Mouse (Mus musculus) gastrocnemius, adult 2 months (tissue): ENCODE data around the gene Nme2. TPM values are rescaled to one million over a fixed set of nuclear protein-coding genes. Genes with fewer than 3 reads are reported as not detected.
A peak's percentile ranks its signal among the peaks of the same experiment; 100 is the strongest.

Source experiments
- DNase-seq: peaks from one replicate; pipeline ENCODE4 v3.0.0; 2022
- H3K27ac ChIP-seq: fragments of 200-600 bp; 2 replicates; pipeline ENCODE4 v1.8.1; 2022; ENCODE audit warnings: mild to moderate bottlenecking
- H3K4me3 ChIP-seq: fragments of 200-600 bp; 2 replicates; pipeline ENCODE4 v1.8.1; 2022; ENCODE audit warnings: mild to moderate bottlenecking, moderate library complexity
- CTCF ChIP-seq: fragments of 200-600 bp; IDR thresholded peaks from 2 replicates; pipeline ENCODE4 v1.8.1; 2022; ENCODE audit warnings: antibody characterized with exemption, mild to moderate bottlenecking, moderate library complexity
- intact Hi-C: fragments of 180-260 bp; cut with DNase I; formaldehyde crosslinking; loops from one replicate; pipeline ENCODE4 v1.15.1; 2025
- total RNA-seq, 2 experiments: library from RNA; stranded (reverse); gene quantifications; 2 replicates each; pipeline ENCODE4 v1.2.3; 2021

The Nme2 gene
- total RNA-seq, 2 experiments from 2014 or later = 611 to 700 TPM

DNA sequence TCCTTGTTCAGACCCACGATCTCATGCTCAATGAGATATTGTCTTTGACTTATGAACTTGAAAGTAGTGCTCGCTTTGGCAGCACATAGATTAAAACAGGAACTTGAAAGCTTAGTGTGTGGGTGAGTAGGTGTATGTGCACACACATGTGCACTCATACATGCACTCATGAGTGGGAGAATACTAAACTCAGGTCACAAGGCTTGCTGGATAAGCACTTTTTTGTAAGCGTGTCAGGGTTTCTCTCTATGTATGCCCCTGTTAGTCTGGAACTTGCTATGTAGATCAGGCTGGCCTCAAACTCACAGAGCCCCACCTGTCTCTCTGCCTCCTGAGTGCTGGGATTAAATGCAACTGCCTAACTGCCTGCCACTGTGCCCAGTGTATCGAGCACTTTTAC is 31.0 kb upstream of the Nme2 start:
- TF ChIP-seq CTCF = no peak
- Histone ChIP-seq H3K27ac (peak overlapping the region; percentile 94), H3K4me3 (no peak overlapping the region; the same call in 1 of the 2 replicates)
- peak; percentile 26 for DNase-seq
- intact Hi-C loops = loop anchor here (2.0 kb wide), 1 partner anchor 18 kb away; the partner anchor contains the start of genes Gm20390 and Nme1

GRCm38 (mm10) chr11:93986298-93986697 is 30.2 kb upstream of the Nme2 start:
- TF ChIP-seq CTCF = no peak
- intact Hi-C loops = loop anchor here (2.0 kb wide), 1 partner anchor 17 kb away; the partner anchor contains the start of genes Gm20390 and Nme1
- no peak overlapping the region for H3K4me3 ChIP-seq
- DNase-seq = no peak
- peak overlapping the region; percentile 94 for H3K27ac ChIP-seq

DNA sequence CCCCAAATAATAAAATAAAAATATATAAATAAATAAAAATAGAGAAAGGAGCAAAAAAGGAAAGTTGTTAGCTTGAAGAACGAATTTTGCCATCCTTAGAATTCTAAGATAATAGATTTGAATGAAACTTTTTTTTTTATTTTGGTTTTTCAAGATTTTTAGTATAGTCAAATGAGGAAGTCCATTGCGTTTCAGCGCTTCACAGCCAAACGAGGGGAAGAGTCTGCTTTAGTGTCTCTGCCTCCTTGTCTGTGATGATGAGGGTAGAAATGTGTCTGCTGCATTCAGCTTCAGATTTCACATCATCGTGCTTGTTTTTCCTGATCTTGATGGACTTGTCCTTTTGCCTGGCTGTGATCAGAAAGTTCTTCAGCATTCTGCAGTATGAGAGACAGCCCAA is 29.2 kb upstream of the Nme2 start:
- intact Hi-C loops = no loop called here
- 0 out of 2 replicates have a peak overlapping the region, but pooled peaks have one; percentile 94 for H3K27ac ChIP-seq
- H3K4me3 ChIP-seq = no peak overlapping the region
- no peak for DNase-seq
- no peak for TF ChIP-seq CTCF

GRCm38 (mm10) chr11:93984619-93985018 is 28.6 kb upstream of the Nme2 start:
- Histone ChIP-seq H3K27ac (no peak overlapping the region), H3K4me3 (no peak overlapping the region)
- intact Hi-C loops = no loop called here
- no peak for DNase-seq
- no peak for TF ChIP-seq CTCF

DNA sequence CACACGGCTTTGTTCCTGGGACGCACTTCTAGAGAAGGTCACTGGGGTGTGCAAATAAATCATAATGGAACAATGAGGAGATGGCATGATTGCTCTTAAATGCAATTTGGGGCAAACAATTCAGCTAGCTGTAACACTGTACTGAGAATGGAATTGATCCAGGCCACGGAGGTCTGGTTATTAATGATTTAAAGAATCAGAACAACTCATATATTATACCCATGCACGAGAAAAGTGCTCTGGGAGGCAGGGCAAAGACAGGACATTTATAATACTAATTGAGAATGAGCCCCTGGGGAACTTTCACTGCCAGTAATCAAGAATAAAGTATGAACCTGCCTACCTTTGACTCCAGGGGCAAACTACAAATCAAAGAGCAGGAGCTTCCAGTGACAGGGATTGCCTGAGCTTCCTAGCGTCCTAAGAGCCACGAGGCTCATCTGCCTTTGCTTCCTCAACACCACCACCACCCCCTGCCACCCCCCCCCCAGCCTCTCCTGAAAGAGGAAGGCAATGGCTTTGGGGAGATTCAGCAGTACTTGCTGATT is 23.5 kb upstream of the Nme2 start:
- Histone ChIP-seq H3K4me3 (no peak overlapping the region), H3K27ac (no peak overlapping the region)
- intact Hi-C loops = no loop called here
- no peak for TF ChIP-seq CTCF
- no peak for DNase-seq

DNA sequence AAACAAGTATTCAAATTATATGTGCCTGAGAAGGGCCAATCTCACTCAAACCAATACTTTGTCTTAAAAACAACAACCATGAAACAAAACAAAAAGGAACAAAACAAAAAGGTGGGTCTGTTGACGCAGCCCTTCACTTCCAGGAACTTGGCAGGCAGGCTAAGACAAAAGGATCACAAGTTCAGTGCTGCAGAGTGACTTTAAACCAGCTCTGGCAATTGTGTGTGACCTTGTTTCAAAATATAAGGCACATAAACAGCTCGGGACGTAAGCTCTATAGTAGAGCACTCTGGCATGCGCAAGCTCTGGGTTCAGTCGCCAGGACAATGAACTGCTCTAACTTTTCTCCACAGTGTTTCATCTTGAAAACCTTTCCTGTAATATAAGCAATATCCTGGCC is 16.9 kb upstream of the Nme2 start:
- no peak for TF ChIP-seq CTCF
- no peak for DNase-seq
- Histone ChIP-seq H3K27ac (no peak overlapping the region), H3K4me3 (no peak overlapping the region)
- intact Hi-C loops = no loop called here

- no peak for TF ChIP-seq CTCF
- Histone ChIP-seq H3K27ac (peak overlapping the region; percentile 91), H3K4me3 (no peak overlapping the region)
- no peak for DNase-seq
- intact Hi-C loops = loop anchor here (2.0 to 5.0 kb wide), 2 partner anchors 17 to 103 kb away; no protein-coding TSS in a partner anchor
Observed at GRCm38 (mm10) chr11:93969799-93970198, 13.7 kb upstream of the Nme2 start.

DNA sequence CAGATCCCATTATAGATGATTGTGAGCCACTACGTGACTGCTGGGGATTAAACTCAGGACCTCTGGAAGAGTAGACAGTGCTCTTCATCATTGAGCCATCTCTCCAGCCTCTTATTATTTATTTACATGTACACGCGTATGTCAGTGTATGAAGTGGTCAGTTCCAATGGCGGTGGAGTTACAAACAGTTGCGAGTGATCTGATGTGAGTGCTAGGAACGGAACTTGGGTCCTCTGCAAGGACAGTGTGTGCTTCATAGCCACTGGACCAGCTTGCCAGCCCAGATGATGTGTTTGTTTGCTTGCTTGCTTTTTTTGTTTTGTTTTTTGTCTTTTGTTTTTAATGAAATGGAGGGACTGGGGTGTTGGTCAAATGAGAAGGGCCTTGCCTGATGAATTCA is 13.1 kb upstream of the Nme2 start:
- no peak for TF ChIP-seq CTCF
- no peak for DNase-seq
- Histone ChIP-seq H3K4me3 (no peak overlapping the region), H3K27ac (peak overlapping the region; percentile 91)
- intact Hi-C loops = loop anchor here (2.0 to 5.0 kb wide), 2 partner anchors 18 to 103 kb away; no protein-coding TSS in a partner anchor

DNA sequence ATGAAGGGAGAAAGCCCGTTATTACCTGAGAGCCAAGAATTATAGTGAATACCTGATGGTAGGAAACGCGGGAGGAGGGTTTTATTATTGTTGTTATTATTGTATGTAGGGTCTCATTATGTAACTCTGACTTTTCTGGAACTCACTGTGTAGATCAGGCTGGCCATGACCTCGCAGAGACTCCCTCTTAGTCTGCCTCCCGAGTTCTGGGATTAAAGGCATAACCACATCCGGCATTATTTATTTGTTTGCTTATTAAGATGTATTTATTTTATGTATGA is 12.7 kb upstream of the Nme2 start:
- H3K4me3 ChIP-seq = peak overlapping the region; percentile 89
- intact Hi-C loops = loop anchor here (1.0 to 5.0 kb wide), 4 partner anchors 18 to 119 kb away; no protein-coding TSS in a partner anchor
- TF ChIP-seq CTCF = no peak
- no peak for DNase-seq
- peak overlapping the region; percentile 91 for H3K27ac ChIP-seq

DNA sequence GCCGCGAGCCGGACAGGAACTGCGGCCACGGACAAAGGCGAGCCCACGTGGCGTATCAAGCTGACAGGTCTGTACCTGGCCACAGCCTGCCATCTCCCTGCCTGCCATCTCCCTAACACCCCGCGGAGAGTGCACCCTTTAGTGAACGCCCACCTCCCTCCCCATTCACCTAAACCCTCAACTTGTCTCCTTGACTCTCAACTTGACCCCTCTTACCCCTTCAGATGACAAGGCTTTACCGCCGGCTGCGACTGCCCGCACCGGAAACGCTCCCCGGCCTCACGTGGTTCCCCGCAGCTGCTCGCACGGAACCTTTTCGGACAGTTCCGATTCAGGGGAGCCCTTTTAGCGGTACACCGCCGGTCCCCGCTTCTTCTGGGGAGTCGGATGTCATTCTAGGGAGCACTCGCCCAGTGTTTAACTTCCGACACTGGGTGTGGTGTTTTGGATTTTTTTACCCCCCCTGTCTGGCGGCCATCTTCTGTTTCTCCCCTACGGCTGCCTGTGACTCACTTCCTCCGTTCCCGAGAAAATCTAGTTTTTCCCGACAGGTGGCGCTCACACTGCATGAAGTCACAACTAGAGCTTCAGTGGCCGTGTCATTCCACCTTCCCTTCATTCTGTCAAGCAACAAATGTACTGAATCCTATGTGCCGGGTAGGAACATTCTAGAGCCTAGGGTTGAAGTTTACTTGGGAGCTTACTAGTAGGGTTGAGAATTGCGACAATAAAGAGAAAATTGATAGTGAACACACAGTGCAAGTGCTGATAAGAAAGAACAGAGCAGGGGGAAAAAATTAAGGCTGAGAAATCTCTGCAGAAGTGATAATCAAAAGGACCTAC is 12.2 kb upstream of the Nme2 start, which contains the start of the genes Gm20390 and Nme1:
Gene Gm20390 (minus strand): TSS at position 289 of the 843 bp plus-strand sequence.
Gene Nme1 (minus strand): TSS at position 517 of the 843 bp plus-strand sequence.
- Histone ChIP-seq H3K4me3 (peak within 1 kb of the TSS; percentile 89), H3K27ac (peak within 1 kb of the TSS; percentile 91)
- peak; percentile 95 for DNase-seq
- intact Hi-C loops = loop anchor here (1.0 to 5.0 kb wide), 4 partner anchors 19 to 119 kb away; no protein-coding TSS in a partner anchor
- peak; percentile 82 for TF ChIP-seq CTCF

GRCm38 (mm10) chr11:93967381-93967780 is 11.3 kb upstream of the Nme2 start:
- Histone ChIP-seq H3K4me3 (peak overlapping the region; percentile 89), H3K27ac (peak overlapping the region; percentile 91)
- intact Hi-C loops = loop anchor here (5.0 kb wide), 1 partner anchor 105 kb away; no protein-coding TSS in a partner anchor
- DNase-seq = no peak
- TF ChIP-seq CTCF = no peak

- no peak for TF ChIP-seq CTCF
- intact Hi-C loops = loop anchor here (5.0 kb wide), 1 partner anchor 107 kb away; no protein-coding TSS in a partner anchor
- Histone ChIP-seq H3K4me3 (no peak overlapping the region), H3K27ac (no peak overlapping the region)
- DNase-seq = no peak
Observed at GRCm38 (mm10) chr11:93965391-93965790, 9.3 kb upstream of the Nme2 start.

DNA sequence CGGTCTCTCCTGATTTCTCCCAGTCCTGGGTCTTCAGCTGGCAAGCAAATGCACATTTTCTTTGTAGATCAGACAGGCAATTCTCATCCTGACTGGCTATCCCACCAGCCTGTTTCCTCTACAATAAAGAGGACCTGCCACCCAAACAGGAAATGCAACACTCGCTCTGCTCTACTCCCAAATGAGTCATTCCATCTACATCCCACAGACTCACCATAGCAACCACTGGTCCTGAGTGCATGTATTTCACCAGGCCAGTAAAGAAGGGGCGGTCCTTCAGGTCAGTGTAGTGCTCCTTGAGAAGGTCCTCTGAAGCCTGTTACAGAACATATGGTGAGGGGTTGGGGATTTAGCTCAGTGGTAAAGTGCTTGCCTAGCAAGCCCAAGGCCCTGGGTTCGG is 7.0 kb upstream of the Nme2 start:
- H3K27ac ChIP-seq = no peak overlapping the region
- H3K4me3 ChIP-seq = no peak overlapping the region
- no peak for DNase-seq
- no peak for TF ChIP-seq CTCF
- intact Hi-C loops = no loop called here
